Comparison of ENCODE assay signal across 9 mouse cellular contexts in the genomic region with DNA sequence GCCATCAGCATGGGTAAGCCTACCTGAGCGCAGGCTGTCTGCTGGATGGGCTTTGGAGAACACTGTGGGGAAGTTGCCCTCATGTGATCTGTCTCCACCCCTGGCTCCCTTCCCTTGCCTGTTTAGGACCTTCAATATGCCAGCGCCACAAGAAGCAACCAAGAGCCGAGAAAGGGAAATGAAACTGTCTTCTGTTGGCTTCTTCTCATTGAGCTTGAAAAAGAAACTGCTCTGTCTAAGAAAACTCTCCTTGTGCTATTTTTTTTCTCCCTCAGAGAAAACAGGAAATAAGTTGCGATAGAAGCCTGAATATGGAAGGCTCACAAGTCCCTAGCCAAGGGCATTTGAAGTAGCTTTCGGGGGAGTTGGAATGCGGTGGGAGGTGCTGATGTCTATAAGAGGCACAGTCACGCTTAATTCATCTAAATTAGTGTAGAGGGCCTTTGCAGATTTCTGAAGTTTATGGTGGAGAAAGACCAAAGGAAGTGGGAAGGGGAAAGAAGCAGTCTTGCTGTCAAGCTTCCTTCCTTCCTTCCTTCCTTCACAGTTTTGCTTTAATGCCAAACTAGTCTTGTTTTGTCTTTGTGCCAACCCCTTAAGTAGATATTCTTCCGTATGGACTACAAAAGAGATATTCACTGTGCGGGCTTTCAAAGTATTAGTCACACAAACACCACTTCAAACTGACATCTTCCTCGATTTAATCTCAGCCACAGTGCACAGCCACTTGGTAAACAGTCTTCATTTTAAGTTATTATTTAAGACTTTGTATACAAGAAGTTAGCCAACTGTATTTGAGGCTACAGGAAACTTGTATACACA. TPM values are rescaled to one million over a fixed set of nuclear protein-coding genes. Genes with fewer than 3 reads are reported as not detected.
DNase-seq lines count a peak whose midpoint lies in the region; ATAC-seq and TF ChIP-seq lines count a peak whose summit lies in the region.
"Had no signal": no experiment of that assay in that cellular context is flagged by ENCODE, and none has a peak within 500 bp of the region (broad histone marks: within the 10 kb centered on the region; RNA-seq: fewer than 3 reads in every experiment).

No protein-coding gene starts in this region.

- no peaks in the 10 kb centered on the region for H3K9me3 ChIP-seq in heart, embryonic 16.5 days (replicated peaks; ENCODE audit: control insufficient read depth, low read length)
- no peaks in the 10 kb centered on the region for H3K9me3 ChIP-seq in liver, embryonic 16.5 days (replicated peaks; ENCODE audit: control insufficient read depth, low read length)
- no peaks in the 10 kb centered on the region for H3K9me3 ChIP-seq in stomach, postnatal 0 days (ENCODE audit: control insufficient read depth, low read length)
- no peaks in the 10 kb centered on the region for H3K9me3 ChIP-seq in midbrain, embryonic 10.5 days (replicated peaks)

- peak; percentile 57 for DNase-seq in layer of hippocampus, adult 11-12 months (ENCODE audit: low spot score)
- DNase-seq in layer of hippocampus, adult 8-10 months (ENCODE audit: low spot score in 2 of 2) = no peak
- DNase-seq in adipocyte (ENCODE audit: low spot score) = peak; percentile 7
- no peak for DNase-seq in stomach, postnatal 0 days (ENCODE audit: low spot score)
- DNase-seq in midbrain, embryonic 10.5 days (ENCODE audit: low spot score) = no peak
- no peak for DNase-seq in yolk sac, embryonic 10.5 days (ENCODE audit: low spot score)

- no peak overlapping the region for H3K9ac ChIP-seq in heart, embryonic 16.5 days (ENCODE audit: low read length)
- H3K9ac ChIP-seq in liver, embryonic 16.5 days (ENCODE audit: low read depth, low read length) = no peak overlapping the region
- H3K9ac ChIP-seq in stomach, postnatal 0 days (ENCODE audit: low read length) = no peak overlapping the region

- TF ChIP-seq EP300 in stomach, postnatal 0 days (optimal IDR thresholded peaks at IDR 0.05) = no peak

- H3K4me1 ChIP-seq in heart, embryonic 16.5 days (ENCODE audit: control insufficient read depth, insufficient read depth, low read length) = peaks cover 16% of the 10 kb centered on the region
- no peaks in the 10 kb centered on the region; the same call in 1 of the 2 replicates for H3K4me1 ChIP-seq in liver, embryonic 16.5 days (ENCODE audit: control insufficient read depth, low read depth, low read length)
- H3K4me1 ChIP-seq in stomach, postnatal 0 days (replicated peaks; ENCODE audit: control insufficient read depth, insufficient read depth) = no peaks in the 10 kb centered on the region
- H3K4me1 ChIP-seq in midbrain, embryonic 10.5 days = peaks cover 9% of the 10 kb centered on the region

- WGBS in heart, embryonic 16.5 days = 22% methylated on average over 10 of the region's 10 CpGs
- 34% methylated on average over 10 of the region's 10 CpGs for WGBS in liver, embryonic 16.5 days (ENCODE audit: insufficient replicate concordance)
- WGBS in stomach, postnatal 0 days = 47% methylated on average over 10 of the region's 10 CpGs
- WGBS in midbrain, embryonic 10.5 days = 73% methylated on average over 10 of the region's 10 CpGs

- TF ChIP-seq CTCF in stomach, postnatal 0 days (IDR thresholded peaks at IDR 0.05; ENCODE audit: low read depth) = no peak

- H3K27me3 ChIP-seq in heart, embryonic 16.5 days (ENCODE audit: control insufficient read depth, insufficient read depth, low read length) = no peaks in the 10 kb centered on the region
- H3K27me3 ChIP-seq in liver, embryonic 16.5 days (ENCODE audit: control insufficient read depth, insufficient read depth, low read depth, low read length) = no peaks in the 10 kb centered on the region
- no peaks in the 10 kb centered on the region for H3K27me3 ChIP-seq in stomach, postnatal 0 days (ENCODE audit: control insufficient read depth, insufficient read depth, low read length)
- no peaks in the 10 kb centered on the region for H3K27me3 ChIP-seq in midbrain, embryonic 10.5 days (ENCODE audit: low read depth, poor library complexity, severe bottlenecking)

- peak overlapping the region; percentile 39 for H3K4me2 ChIP-seq in heart, embryonic 16.5 days (ENCODE audit: low read depth, low read length)
- H3K4me2 ChIP-seq in liver, embryonic 16.5 days (ENCODE audit: low read depth, low read length) = no peak overlapping the region
- H3K4me2 ChIP-seq in stomach, postnatal 0 days (replicated peaks; ENCODE audit: low read depth) = peak overlapping the region; percentile 14; the same call in 1 of the 2 replicates

- peak overlapping the region; percentile 60 for H3K27ac ChIP-seq in heart, embryonic 16.5 days (ENCODE audit: low read length)
- peak overlapping the region; percentile 32 for H3K27ac ChIP-seq in liver, embryonic 16.5 days (ENCODE audit: low read length)
- peak overlapping the region; percentile 65 for H3K27ac ChIP-seq in stomach, postnatal 0 days (replicated peaks)
- no peak overlapping the region for H3K27ac ChIP-seq in midbrain, embryonic 10.5 days (replicated peaks)

- peak overlapping the region; percentile 10; the same call in 1 of the 2 replicates for H3K4me3 ChIP-seq in heart, embryonic 16.5 days (ENCODE audit: low read length)
- H3K4me3 ChIP-seq in liver, embryonic 16.5 days (ENCODE audit: low read depth, low read length) = no peak overlapping the region
- H3K4me3 ChIP-seq in stomach, postnatal 0 days (ENCODE audit: low read depth, low read length) = no peak overlapping the region
- H3K4me3 ChIP-seq in midbrain, embryonic 10.5 days = no peak overlapping the region

- H3K36me3 ChIP-seq in heart, embryonic 16.5 days (ENCODE audit: control insufficient read depth, insufficient read depth) = no peaks in the 10 kb centered on the region
- H3K36me3 ChIP-seq in liver, embryonic 16.5 days (ENCODE audit: control insufficient read depth, insufficient read depth) = no peaks in the 10 kb centered on the region
- H3K36me3 ChIP-seq in stomach, postnatal 0 days (ENCODE audit: control insufficient read depth, insufficient read depth, low read length) = no peaks in the 10 kb centered on the region
- H3K36me3 ChIP-seq in midbrain, embryonic 10.5 days = no peaks in the 10 kb centered on the region

- peak; percentile 69 for ATAC-seq in heart, embryonic 16.5 days (replicated peaks; ENCODE audit: extremely low read depth, insufficient read depth, low FRiP score)
- ATAC-seq in liver, embryonic 16.5 days (ENCODE audit: low read depth) = peak; percentile 41; the same call in 1 of the 2 replicates
- no peak for ATAC-seq in stomach, postnatal 0 days (ENCODE audit: low FRiP score, low TSS enrichment)

RNA-seq across cellular contexts. Expression of a gene that starts 18.3 kb away (rescaled TPM):
- 10 to 100 TPM in 2 of 4 experiments, 1 to 10 TPM in 2; 7.7 to 23.9 (median 15.7) TPM for total RNA-seq in layer of hippocampus, adult 8-10 months (2022)
- 0.85 and 1.1 TPM in 2 replicates for polyA plus RNA-seq in heart, embryonic 16.5 days (2015; fragmentation: Nextera tagmentation; extraction: Ambion mirVana)
- polyA plus RNA-seq in liver, embryonic 16.5 days (2015; fragmentation: Nextera tagmentation; extraction: Ambion mirVana) = 3.4 and 3.7 TPM in 2 replicates
- polyA plus RNA-seq in stomach, postnatal 0 days (2015; fragmentation: Nextera tagmentation; extraction: Ambion mirVana) = 1.6 and 1.7 TPM in 2 replicates
- 0.51 and 0.62 TPM in 2 replicates for polyA plus RNA-seq in midbrain, embryonic 10.5 days (2016; fragmentation: Nextera tagmentation; extraction: Ambion mirVana)

RNA-seq across cellular contexts. Expression of a gene that starts 33.7 kb away (rescaled TPM):
- total RNA-seq in layer of hippocampus, adult 8-10 months (2022) = 100 to 1,000 TPM in 2 of 4 experiments, 10 to 100 TPM in 2; 41.7 to 102 (median 71.7) TPM
- polyA plus RNA-seq in heart, embryonic 16.5 days (2015; fragmentation: Nextera tagmentation; extraction: Ambion mirVana) = 0.94 and 1.0 TPM in 2 replicates
- polyA plus RNA-seq in liver, embryonic 16.5 days (2015; fragmentation: Nextera tagmentation; extraction: Ambion mirVana) = 3.1 and 3.6 TPM in 2 replicates
- polyA plus RNA-seq in stomach, postnatal 0 days (2015; fragmentation: Nextera tagmentation; extraction: Ambion mirVana) = 2.9 and 3.0 TPM in 2 replicates
- polyA plus RNA-seq in midbrain, embryonic 10.5 days (2016; fragmentation: Nextera tagmentation; extraction: Ambion mirVana) = 0.70 and 1.9 TPM in 2 replicates

RNA-seq across cellular contexts. Expression of a gene that starts 34.0 kb away (rescaled TPM):
- not detected for total RNA-seq in layer of hippocampus, adult 8-10 months (2022)
- 0.36 and 1.1 TPM in 2 replicates for polyA plus RNA-seq in heart, embryonic 16.5 days (2015; fragmentation: Nextera tagmentation; extraction: Ambion mirVana)
- polyA plus RNA-seq in liver, embryonic 16.5 days (2015; fragmentation: Nextera tagmentation; extraction: Ambion mirVana) = not detected in 2 replicates
- 46.9 and 49.3 TPM in 2 replicates for polyA plus RNA-seq in stomach, postnatal 0 days (2015; fragmentation: Nextera tagmentation; extraction: Ambion mirVana)
- 0.12 and 0.16 TPM in 2 replicates for polyA plus RNA-seq in midbrain, embryonic 10.5 days (2016; fragmentation: Nextera tagmentation; extraction: Ambion mirVana)
- total RNA-seq: left cerebral cortex, postnatal 10 days had no signal

Comparison
In these comparisons a context has a peak if more than half of its experiments do, and no peak if none do; other contexts are left out.
1. DNase-seq: peak in layer of hippocampus, adult 11-12 months (single experiment) and adipocyte (single experiment); none in layer of hippocampus, adult 8-10 months (0 of 2), stomach, postnatal 0 days (single experiment), midbrain, embryonic 10.5 days (single experiment) and yolk sac, embryonic 10.5 days (single experiment).
2. RNA of a gene that starts 34.0 kb away (polyA plus RNA-seq): 46.9 to 49.3 TPM in stomach, postnatal 0 days; 0.36 to 1.1 TPM in heart, embryonic 16.5 days, 0.12 to 0.16 TPM in midbrain, embryonic 10.5 days and not detected in liver, embryonic 16.5 days; every median in the first group is over 10 times any median in the second.